Mouse (Mus musculus) megakaryocyte progenitor cell, adult 5-6 weeks (primary cell): ENCODE data around the gene Atxn7l1. TPM values are rescaled to one million over a fixed set of nuclear protein-coding genes. Genes with fewer than 3 reads are reported as not detected.
A peak's percentile ranks its signal among the peaks of the same experiment; 100 is the strongest.

ENCODE experiments used
- ATAC-seq: replicated peaks from 2 replicates; pipeline ENCODE4 v1.8.0; 2016; ENCODE audit warnings: mild to moderate bottlenecking, moderate TSS enrichment, inconsistent platforms; ENCODE audit not compliant: poor library complexity
- total RNA-seq, 2 experiments: library from RNA; stranded (forward) in 1 of 2; stranded (reverse) in 1 of 2; fragments of 157-497, 149-512 nt in 1 of 2; fragments of 200-1000 nt in 1 of 2; gene quantifications; 2 replicates each; pipeline versions ENCODE4 v1.2.3 to v1.2.4; 2015 to 2017

Gene Atxn7l1
- total RNA-seq, 2 experiments from 2014 or later: 33.1 to 96.1 TPM

- no peak for ATAC-seq
These were observed 210.9 kb downstream of the Atxn7l1 start for GRCm38 (mm10) chr12:33358345-33358744.

DNA sequence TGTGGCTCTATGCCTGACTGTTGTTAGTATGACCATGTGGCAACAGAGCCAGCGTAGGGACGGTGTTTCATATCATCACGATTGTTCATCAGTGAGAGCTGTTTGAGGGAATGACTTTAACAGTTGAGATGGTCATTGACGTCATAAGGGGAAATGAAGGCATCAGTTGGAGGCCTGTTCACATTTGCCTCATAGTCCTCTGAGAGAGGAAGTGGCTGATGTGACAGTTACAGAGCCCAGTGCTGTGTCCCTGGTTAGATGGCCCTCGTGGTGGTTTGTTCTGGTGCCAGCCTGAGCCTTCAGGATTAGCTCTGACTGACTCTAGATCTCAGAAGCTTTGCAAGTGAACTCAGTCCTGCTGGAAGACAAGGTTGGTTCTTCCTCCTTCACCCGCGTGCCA is 211.7 kb downstream of the Atxn7l1 start:
- peak; percentile 80 for ATAC-seq

- ATAC-seq: no peak
These were observed 212.5 kb downstream of the Atxn7l1 start for GRCm38 (mm10) chr12:33359878-33360482.

DNA sequence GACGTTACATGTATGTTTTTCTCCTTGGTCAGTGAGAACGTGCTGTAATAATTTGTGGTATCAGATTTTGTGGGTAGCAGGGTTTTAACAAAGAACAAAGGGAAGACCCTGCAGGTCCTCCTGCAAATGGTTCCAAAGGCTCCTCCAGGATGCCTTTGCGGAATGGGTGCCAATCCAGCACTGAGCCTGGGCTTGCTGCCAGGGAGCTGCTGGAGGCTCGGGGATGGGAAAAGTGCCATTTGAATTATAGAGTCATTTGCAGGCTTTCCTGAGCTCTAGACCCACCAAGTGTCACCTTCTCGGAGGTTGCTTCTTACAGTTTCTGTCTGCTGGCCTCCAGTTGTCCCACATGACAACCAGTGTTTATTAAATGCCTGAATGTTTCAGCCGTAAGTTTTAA is 213.2 kb downstream of the Atxn7l1 start:
- no peak for ATAC-seq

DNA sequence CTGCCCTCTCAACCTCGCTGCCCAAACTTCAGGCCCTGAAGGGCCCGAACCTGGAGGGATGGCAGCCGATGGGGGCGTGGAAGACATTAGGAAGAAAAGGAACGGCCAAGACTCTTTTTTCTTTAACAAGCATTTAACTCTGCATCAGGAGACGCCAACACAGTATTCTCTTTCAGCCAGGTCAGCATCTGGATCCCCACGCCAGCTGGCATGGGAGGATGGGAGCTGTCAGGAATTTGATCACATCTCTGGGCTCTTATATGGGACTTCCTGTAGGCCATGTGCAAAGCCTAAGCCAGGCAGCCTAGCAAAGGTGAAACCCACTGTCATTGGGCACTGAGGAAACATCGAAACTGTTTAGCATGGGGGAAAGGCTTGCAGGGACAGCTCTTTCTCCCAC is 217.0 kb downstream of the Atxn7l1 start:
- ATAC-seq: no peak

DNA sequence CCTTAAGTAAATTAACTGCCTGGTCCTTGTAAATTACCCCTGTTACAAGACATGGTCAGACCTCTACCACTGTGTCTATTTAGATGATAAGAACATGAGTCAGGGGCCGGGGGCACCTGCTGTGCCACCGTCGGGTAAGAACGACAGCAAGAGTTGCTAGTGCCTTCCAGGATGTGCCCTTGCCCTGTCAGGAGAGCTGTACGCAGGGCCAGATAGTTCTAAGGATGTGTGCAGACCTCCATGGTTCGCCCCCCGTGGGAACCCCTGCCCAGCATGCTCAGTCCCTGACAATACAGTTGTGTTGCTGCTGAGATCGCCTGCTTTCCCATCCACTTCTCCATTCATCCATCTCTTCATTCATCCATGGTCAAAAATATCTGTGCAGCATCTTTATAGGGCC is 217.6 kb downstream of the Atxn7l1 start:
- ATAC-seq: no peak

- peak; percentile 33; the same call in 1 of the 2 replicates for ATAC-seq
These were observed 222.1 kb downstream of the Atxn7l1 start for GRCm38 (mm10) chr12:33369555-33369954.

DNA sequence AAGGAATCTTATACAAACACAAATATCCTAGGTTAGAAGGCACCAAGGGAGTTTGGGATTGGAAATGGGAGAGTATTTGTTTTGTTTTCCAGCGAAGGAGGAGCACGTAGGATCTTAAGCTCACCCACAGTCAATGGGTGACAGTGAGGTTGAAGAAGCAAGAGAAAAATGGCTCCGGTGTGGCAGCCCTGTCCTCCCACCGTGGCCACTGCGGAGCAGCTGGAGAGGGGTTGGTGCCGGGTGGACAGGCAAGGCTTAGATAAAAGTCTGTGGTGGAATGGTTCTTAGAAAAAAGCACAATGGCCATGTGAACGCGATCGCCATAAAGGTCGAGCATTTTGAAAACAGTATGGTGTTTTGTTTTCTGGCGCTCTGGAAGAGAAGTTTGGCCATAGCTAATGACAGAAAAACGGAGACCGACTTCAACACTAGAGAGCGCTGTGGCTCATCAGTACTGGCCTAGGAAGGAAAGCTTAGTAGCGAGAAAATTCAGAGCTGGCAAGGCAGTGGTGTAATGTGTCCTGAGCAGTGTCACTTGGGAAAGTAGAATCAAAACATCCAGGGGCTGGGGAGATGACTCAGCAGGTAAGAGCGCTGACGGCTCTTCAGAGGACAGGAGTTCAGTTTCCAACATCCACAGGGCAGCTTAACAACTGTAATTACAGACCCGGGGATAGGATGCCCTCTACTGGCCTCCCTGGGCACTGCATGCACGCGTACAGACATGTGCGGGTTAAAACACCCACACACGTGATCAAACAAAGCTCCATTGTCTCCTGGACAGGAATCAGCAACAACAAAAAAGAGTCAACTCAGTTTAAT is 232.3 kb downstream of the Atxn7l1 start:
- ATAC-seq: peak; percentile 97

- ATAC-seq: peak; percentile 92
These were observed 241.3 kb downstream of the Atxn7l1 start for GRCm38 (mm10) chr12:33388842-33389241.

DNA sequence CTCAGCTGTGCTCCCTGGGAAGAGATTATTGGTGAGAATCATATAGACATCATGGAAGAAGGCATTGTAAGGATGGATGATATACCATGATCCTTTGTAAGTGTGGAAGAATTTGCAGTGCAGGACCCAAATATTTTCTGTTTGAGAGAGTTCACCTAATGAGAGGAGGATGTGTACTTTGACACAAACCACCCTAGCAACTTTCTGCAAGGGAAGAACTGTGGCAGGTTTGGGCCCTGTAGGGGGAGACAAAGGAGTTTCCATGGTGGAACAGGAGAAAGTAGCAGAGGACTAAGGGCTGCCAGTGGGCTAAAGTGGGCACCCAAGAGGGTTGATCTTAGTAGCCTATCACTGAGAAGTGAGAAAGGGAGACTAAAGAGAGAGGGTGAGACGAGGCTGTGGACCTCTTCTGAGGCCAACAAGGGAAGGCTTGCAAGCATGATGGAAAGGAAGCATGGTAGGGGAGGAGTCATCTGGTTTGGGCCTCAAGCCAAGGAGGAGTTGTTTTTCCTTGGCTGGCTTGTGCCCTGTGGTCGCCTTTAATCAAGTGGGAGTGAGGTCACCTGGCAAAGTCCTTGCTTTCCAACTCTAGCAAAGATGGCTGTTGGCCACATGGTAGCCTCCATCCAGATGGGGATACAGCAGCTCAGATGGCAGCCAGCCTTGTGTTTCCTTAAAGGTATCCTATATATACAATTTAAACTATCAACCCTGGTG is 243.5 kb downstream of the Atxn7l1 start:
- peak; percentile 30; the same call in 1 of the 2 replicates for ATAC-seq

DNA sequence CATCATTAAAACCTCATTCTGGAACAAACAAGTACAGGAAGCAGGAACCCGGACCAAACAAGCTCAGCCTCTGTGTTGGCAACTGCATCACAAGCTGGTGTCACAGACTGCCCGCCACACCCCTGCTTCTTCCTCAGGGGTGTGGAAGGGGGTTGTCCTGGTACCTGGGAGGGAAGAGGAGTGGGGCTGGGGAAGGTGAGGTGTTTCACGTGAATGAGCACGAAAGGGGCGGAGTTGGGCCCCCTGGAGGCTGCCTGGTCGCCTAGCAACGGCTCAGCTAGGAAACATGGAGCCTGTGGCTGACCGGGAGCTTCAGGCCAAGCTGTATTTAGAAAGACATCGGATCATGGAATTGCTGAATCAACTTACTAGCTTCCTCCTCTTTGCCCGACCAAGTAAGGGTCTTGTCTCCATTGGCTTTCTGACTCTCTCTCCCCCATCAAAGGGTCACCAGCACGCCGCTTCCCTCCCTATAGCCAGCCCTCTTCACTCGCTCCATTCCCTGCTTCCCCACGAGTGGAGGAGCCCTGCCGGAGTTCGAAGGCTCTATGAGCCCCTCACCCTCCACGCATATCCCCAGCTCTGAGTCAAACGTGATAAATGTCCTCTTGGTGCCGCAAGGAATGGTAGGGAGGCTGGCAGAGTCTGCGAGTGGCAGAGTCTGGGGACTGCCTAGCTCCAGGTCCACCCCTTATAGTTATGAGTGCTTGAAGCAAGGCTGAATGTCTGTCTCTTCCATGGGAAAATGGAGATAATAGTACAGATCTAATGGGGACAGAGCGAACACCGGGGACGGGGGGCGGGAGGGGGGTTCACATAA is 247.5 kb downstream of the Atxn7l1 start, which contains the start of gene Efcab10:
Efcab10 (plus strand) TSS at position 51 of the 820 bp plus-strand sequence.
- ATAC-seq: no peak

- ATAC-seq: peak; percentile 83
These were observed 255.8 kb downstream of the Atxn7l1 start for GRCm38 (mm10) chr12:33403265-33403693.

DNA sequence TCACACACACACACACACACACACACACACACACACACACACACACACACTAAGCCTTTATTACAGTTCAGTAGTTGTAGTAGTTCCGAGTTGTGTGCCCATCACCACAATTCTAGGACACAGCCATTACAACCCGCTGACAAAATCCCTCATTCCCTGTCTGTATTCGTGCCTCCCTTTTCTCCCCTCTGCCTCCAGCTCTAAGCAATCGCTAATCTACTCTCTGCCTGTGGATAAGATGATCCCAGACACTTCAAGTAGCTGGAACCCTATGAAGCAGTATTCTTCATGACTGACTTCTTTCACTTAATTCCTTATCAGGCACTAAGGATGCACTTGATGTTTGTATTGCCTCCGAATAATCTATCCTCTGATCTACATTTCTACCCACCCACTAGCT is 257.5 kb downstream of the Atxn7l1 start:
- no peak for ATAC-seq

DNA sequence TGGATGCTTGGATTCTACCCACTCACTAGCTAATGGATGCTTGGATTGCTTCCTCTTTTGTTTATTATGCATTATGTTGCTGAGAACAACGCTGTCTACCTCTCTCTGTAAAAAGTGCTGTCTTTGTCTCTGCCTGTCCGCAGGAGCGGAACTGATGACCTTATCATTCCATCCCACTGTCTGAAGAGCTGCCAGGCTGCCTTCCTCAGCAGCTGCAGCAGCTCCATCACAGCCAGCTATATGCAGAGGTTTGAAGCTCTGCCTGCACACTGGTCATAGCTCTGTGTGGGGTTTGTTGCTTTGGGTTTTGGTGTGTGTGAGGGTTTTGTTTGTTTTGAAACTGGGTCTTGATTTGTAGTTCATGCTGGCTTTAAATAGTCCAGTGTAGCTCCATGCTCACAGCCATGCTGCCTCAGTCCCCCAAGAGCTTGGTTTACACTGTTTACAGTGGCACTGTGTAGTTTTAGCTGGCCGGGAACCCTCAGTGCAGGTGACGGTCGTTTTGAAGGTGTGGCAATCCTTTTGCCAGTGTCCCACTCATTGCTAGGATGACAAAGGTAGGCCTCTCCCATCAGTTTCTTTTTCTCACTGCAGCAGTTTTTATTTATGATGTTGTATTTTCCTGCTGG is 258.0 kb downstream of the Atxn7l1 start:
- ATAC-seq: peak; percentile 58

- peak; percentile 68 for ATAC-seq
These were observed 264.2 kb downstream of the Atxn7l1 start for GRCm38 (mm10) chr12:33411580-33412151.

Other genes with a start within 250 kb of the Atxn7l1 start
- 187 and 189 TPM in 2 replicates for gene Sypl, start 193.8 kb upstream of the Atxn7l1 start, total RNA-seq (2015)
- 65.5 and 71.7 TPM in 2 replicates for gene Sypl, start 193.8 kb upstream of the Atxn7l1 start, total RNA-seq (2017)
- gene Cdhr3, start 54.8 kb upstream of the Atxn7l1 start, total RNA-seq (2015): not detected in 2 replicates
- gene Cdhr3, start 54.8 kb upstream of the Atxn7l1 start, total RNA-seq (2017): not detected in 2 replicates
- not detected in 2 replicates for gene Efcab10, start 247.2 kb downstream of the Atxn7l1 start, total RNA-seq (2015)
- gene Efcab10, start 247.2 kb downstream of the Atxn7l1 start, total RNA-seq (2017): not detected in 2 replicates